ENCODE assay signal across 8 mouse cellular contexts in the genomic region with DNA sequence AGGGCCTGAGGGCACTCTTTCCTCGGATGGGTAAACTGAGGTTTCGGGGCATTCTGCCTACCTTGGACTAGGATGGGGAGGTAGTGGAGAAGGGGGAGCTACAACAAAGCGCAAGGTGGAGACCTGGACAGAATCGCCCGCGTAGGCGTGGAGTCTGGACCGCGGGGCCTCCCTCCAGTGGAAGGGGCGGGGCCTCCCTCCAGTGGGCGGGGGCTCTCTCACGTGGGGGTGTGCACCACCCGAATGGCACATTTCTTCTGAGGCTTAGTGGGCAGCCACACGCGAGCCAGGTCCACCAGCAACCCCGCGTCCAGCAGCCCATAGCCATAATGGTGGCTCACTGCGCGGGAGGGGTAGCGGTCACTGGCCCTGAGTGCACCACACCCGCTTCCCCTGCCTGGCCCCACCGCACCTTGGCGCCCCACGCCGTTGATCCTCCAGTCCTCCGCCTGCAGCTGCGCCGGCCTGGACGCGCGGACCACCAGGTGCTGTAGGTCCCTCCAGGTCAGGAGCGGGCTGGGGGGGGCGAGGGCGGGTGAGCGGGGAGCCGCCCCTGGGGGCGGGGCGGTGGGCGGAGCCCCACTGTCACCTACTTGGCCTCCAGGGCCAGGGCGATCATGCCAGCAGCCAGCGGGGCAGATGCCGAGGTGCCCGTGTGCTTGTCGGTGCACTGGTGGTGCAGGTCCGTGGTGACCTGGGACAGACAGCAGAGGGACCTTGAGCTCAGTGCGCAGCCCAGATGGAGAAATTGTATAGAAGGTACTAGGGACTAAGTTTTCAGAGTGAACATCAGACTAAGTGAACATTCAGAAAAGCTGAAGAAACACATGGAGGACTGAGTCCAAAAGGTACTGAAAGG. TPM values are rescaled to one million over a fixed set of nuclear protein-coding genes. Genes with fewer than 3 reads are reported as not detected.
DNase-seq lines count a peak whose midpoint lies in the region; ATAC-seq and TF ChIP-seq lines count a peak whose summit lies in the region.

No protein-coding gene starts in this region.

- H3K36me3 ChIP-seq in ES-E14 (ENCODE audit: control insufficient read depth, insufficient read depth, low read length, poor library complexity, severe bottlenecking), result peaks cover 5% of the 10 kb centered on the region; the same call in 1 of the 2 replicates
- H3K36me3 ChIP-seq in forebrain, embryonic 12.5 days (replicated peaks), result peaks cover 5% of the 10 kb centered on the region; the same call in 1 of the 2 replicates
- H3K36me3 ChIP-seq in limb, embryonic 10.5 days, result peaks cover 9% of the 10 kb centered on the region

- TF ChIP-seq POLR2A in brain, embryonic 14.5 days (IDR thresholded peaks at IDR 0.05; ENCODE audit: borderline replicate concordance, extremely low read depth, insufficient read depth, insufficient read length, poor library complexity, severe bottlenecking), result no peak

- H3K4me1 ChIP-seq in ES-E14 (ENCODE audit: control insufficient read depth in 2 of 2, insufficient read depth in 2 of 2, low read length in 2 of 2, poor library complexity in 1 of 2), result peaks cover 0 to 22% of the 10 kb centered on the region in 2 experiments; a peak in 1 of 4 replicates
- H3K4me1 ChIP-seq in forebrain, embryonic 12.5 days, result peaks cover 31% of the 10 kb centered on the region
- peaks cover 55% of the 10 kb centered on the region for H3K4me1 ChIP-seq in limb, embryonic 10.5 days

- intact Hi-C loops in heart, postnatal 36 days (cut with DNase I), result no loop called here

- H3K27me3 ChIP-seq in forebrain, embryonic 12.5 days, result peaks cover 29% of the 10 kb centered on the region
- H3K27me3 ChIP-seq in limb, embryonic 10.5 days (ENCODE audit: low read depth, poor library complexity, severe bottlenecking), result peaks cover 55% of the 10 kb centered on the region

- H3K4me3 ChIP-seq in ES-E14 (ENCODE audit: insufficient read depth in 1 of 2, low read depth in 1 of 2, low read length in 2 of 2, poor library complexity in 1 of 2, severe bottlenecking in 1 of 2), result peak overlapping the region; percentile 73 to 76
- H3K4me3 ChIP-seq in forebrain, embryonic 12.5 days (replicated peaks), result peak overlapping the region; percentile 51
- peak overlapping the region; percentile 69 for H3K4me3 ChIP-seq in limb, embryonic 10.5 days

- H3K27ac ChIP-seq in ES-E14 (ENCODE audit: insufficient read depth, low read depth, low read length, poor library complexity, severe bottlenecking), result no peak overlapping the region
- no peak overlapping the region for H3K27ac ChIP-seq in forebrain, embryonic 12.5 days
- peak overlapping the region; percentile 84 for H3K27ac ChIP-seq in limb, embryonic 10.5 days

- peak overlapping the region; percentile 46 for H3K9ac ChIP-seq in ES-E14 (ENCODE audit: insufficient read depth, low read depth, low read length, poor library complexity, severe bottlenecking)
- peak overlapping the region; percentile 58 for H3K9ac ChIP-seq in forebrain, embryonic 12.5 days

- peak overlapping the region; percentile 90 for H3K4me2 ChIP-seq in forebrain, embryonic 12.5 days

- TF ChIP-seq CTCF in brain, embryonic 14.5 days (IDR thresholded peaks at IDR 0.05; ENCODE audit: borderline replicate concordance, extremely low read depth, insufficient read depth, insufficient read length), result no peak

- no peaks in the 10 kb centered on the region for H3K9me3 ChIP-seq in ES-E14 (ENCODE audit: control insufficient read depth, insufficient read depth, low read depth, low read length)
- no peaks in the 10 kb centered on the region for H3K9me3 ChIP-seq in forebrain, embryonic 12.5 days
- H3K9me3 ChIP-seq in limb, embryonic 10.5 days (replicated peaks), result no peaks in the 10 kb centered on the region

- peak; percentile 15 for ATAC-seq in forebrain, embryonic 12.5 days (ENCODE audit: low FRiP score)

- 2% methylated on average over 45 of the region's 46 CpGs for WGBS in forebrain, embryonic 12.5 days
- 1% methylated on average over 46 of the region's 46 CpGs for WGBS in limb, embryonic 10.5 days

- DNase-seq in ES-E14 (ENCODE audit: low read depth, low spot score), result no peak
- DNase-seq in brain, embryonic 14.5 days (ENCODE audit: low read depth), result peak; percentile 25
- DNase-seq in heart, postnatal 36 days, result peak; percentile 74 to 77
- DNase-seq in limb, embryonic 10.5 days (ENCODE audit: low spot score), result peak; percentile 80
- peak; percentile 49 for DNase-seq in mesoderm, embryonic 11.5 days (ENCODE audit: low read depth, low spot score)
- DNase-seq in spleen, postnatal 10 days (ENCODE audit: low spot score in 2 of 2), result peak; percentile 73 to 86
- no peak for DNase-seq in layer of hippocampus, postnatal 14 days (ENCODE audit: low spot score in 2 of 2)

- in situ Hi-C loops in ES-E14 (cut with MboI; ENCODE audit: low sequenced_read_pairs in 2 of 2, unreplicated experiment in 2 of 2), result no loop called here

TF ChIP-seq in ES-E14, 5 proteins besides CTCF, POLR2A, EP300 and RAD21:
- TF ChIP-seq ZNF384 (IDR thresholded peaks at IDR 0.05; ENCODE audit: low read depth, low read length), result no peak
- no peak for TF ChIP-seq MAFK (IDR thresholded peaks at IDR 0.05; ENCODE audit: insufficient read depth, low read depth, low read length)
- no peak for TF ChIP-seq CHD2 (IDR thresholded peaks at IDR 0.05; ENCODE audit: low read depth, low read length)
- TF ChIP-seq HCFC1 (IDR thresholded peaks at IDR 0.05; ENCODE audit: borderline replicate concordance, insufficient read depth, low read length), result no peak
- TF ChIP-seq ZC3H11A (IDR thresholded peaks at IDR 0.05; ENCODE audit: borderline replicate concordance, low read depth, low read length), result no peak

RNA-seq across cellular contexts. Expression of gene 2310011J03Rik, which starts 3.2 kb away (rescaled TPM):
- 29.6 and 33.4 TPM in 2 replicates for total RNA-seq in ES-E14 (2012; rRNA removed)
- polyA plus RNA-seq in brain, embryonic 14.5 days (2012; rRNA removed), result 22.5 and 32.9 TPM in 2 replicates
- 42.6 and 44.4 TPM in 2 replicates for polyA plus RNA-seq in forebrain, embryonic 12.5 days (2016; fragmentation: Nextera tagmentation; extraction: Ambion mirVana)
- total RNA-seq in heart, postnatal 36 days (2021), result 10 to 100 TPM; 13.8 to 15.1 TPM
- polyA plus RNA-seq in limb, embryonic 10.5 days (2016; fragmentation: Nextera tagmentation; extraction: Ambion mirVana), result 58.2 and 60.9 TPM in 2 replicates
- 10 to 100 TPM; 20.4 to 23.1 TPM for total RNA-seq in layer of hippocampus, postnatal 14 days (2021)

RNA-seq across cellular contexts. Expression of gene Pcsk4, which starts 5.8 kb away (rescaled TPM):
- total RNA-seq in ES-E14 (2012; rRNA removed), result 1.4 and 3.3 TPM in 2 replicates
- 4.5 and 6.0 TPM in 2 replicates for polyA plus RNA-seq in brain, embryonic 14.5 days (2012; rRNA removed)
- polyA plus RNA-seq in forebrain, embryonic 12.5 days (2016; fragmentation: Nextera tagmentation; extraction: Ambion mirVana), result 3.7 and 3.8 TPM in 2 replicates
- total RNA-seq in heart, postnatal 36 days (2021), result 1 to 10 TPM; 2.2 to 2.9 TPM
- 6.1 and 6.3 TPM in 2 replicates for polyA plus RNA-seq in limb, embryonic 10.5 days (2016; fragmentation: Nextera tagmentation; extraction: Ambion mirVana)
- total RNA-seq in layer of hippocampus, postnatal 14 days (2021), result 1 to 10 TPM; 3.2 to 4.4 TPM

RNA-seq across cellular contexts. Expression of gene Reep6, which starts 6.3 kb away (rescaled TPM):
- total RNA-seq in ES-E14 (2012; rRNA removed), result 13.3 and 21.8 TPM in 2 replicates
- polyA plus RNA-seq in brain, embryonic 14.5 days (2012; rRNA removed), result 1.7 and 4.6 TPM in 2 replicates
- 4.1 and 4.4 TPM in 2 replicates for polyA plus RNA-seq in forebrain, embryonic 12.5 days (2016; fragmentation: Nextera tagmentation; extraction: Ambion mirVana)
- 1 to 10 TPM; 2.7 TPM for total RNA-seq in heart, postnatal 36 days (2021)
- polyA plus RNA-seq in limb, embryonic 10.5 days (2016; fragmentation: Nextera tagmentation; extraction: Ambion mirVana), result 5.4 and 6.6 TPM in 2 replicates
- 10 to 100 TPM; 10.1 to 10.6 TPM for total RNA-seq in layer of hippocampus, postnatal 14 days (2021)

RNA-seq across cellular contexts. Expression of gene Adamtsl5, which starts 24.7 kb away (rescaled TPM):
- total RNA-seq in ES-E14 (2012; rRNA removed), result 2.1 and 2.4 TPM in 2 replicates
- 1.4 and 1.5 TPM in 2 replicates for polyA plus RNA-seq in brain, embryonic 14.5 days (2012; rRNA removed)
- polyA plus RNA-seq in forebrain, embryonic 12.5 days (2016; fragmentation: Nextera tagmentation; extraction: Ambion mirVana), result 0.17 and 0.55 TPM in 2 replicates
- 10 to 100 TPM; 75.9 to 83.8 TPM for total RNA-seq in heart, postnatal 36 days (2021)
- polyA plus RNA-seq in limb, embryonic 10.5 days (2016; fragmentation: Nextera tagmentation; extraction: Ambion mirVana), result 0.39 and 0.48 TPM in 2 replicates
- 1 to 10 TPM; 2.0 to 2.8 TPM for total RNA-seq in layer of hippocampus, postnatal 14 days (2021)

RNA-seq across cellular contexts. Expression of gene Apc2, which starts 27.7 kb away (rescaled TPM):
- total RNA-seq in ES-E14 (2012; rRNA removed), result 4.4 and 4.6 TPM in 2 replicates
- 189 and 292 TPM in 2 replicates for polyA plus RNA-seq in brain, embryonic 14.5 days (2012; rRNA removed)
- polyA plus RNA-seq in forebrain, embryonic 12.5 days (2016; fragmentation: Nextera tagmentation; extraction: Ambion mirVana), result 144 and 165 TPM in 2 replicates
- 1 to 10 TPM; 2.1 to 3.7 TPM for total RNA-seq in heart, postnatal 36 days (2021)
- 0.90 and 2.9 TPM in 2 replicates for polyA plus RNA-seq in limb, embryonic 10.5 days (2016; fragmentation: Nextera tagmentation; extraction: Ambion mirVana)
- total RNA-seq in layer of hippocampus, postnatal 14 days (2021), result 100 to 1,000 TPM; 131 to 133 TPM

Comparison
In these comparisons a context has a peak if more than half of its experiments do, and no peak if none do; other contexts are left out.
1. DNase-seq: peak in brain, embryonic 14.5 days (single experiment), heart, postnatal 36 days (2 of 2), limb, embryonic 10.5 days (single experiment), mesoderm, embryonic 11.5 days (single experiment) and spleen, postnatal 10 days (2 of 2); none in ES-E14 (single experiment) and layer of hippocampus, postnatal 14 days (0 of 2).
2. Peak in every context shown above with its lines, with median percentiles within 50 percentile points of each other: H3K4me3 ChIP-seq.